Mouse (Mus musculus) cerebellum, adult 8-10 months (tissue): Measurements from ENCODE around the gene Ntsr1.

Experiments used
- DNase-seq: peaks from one replicate; pipeline ENCODE4 v3.0.0; 2022

Gene Ntsr1

DNA sequence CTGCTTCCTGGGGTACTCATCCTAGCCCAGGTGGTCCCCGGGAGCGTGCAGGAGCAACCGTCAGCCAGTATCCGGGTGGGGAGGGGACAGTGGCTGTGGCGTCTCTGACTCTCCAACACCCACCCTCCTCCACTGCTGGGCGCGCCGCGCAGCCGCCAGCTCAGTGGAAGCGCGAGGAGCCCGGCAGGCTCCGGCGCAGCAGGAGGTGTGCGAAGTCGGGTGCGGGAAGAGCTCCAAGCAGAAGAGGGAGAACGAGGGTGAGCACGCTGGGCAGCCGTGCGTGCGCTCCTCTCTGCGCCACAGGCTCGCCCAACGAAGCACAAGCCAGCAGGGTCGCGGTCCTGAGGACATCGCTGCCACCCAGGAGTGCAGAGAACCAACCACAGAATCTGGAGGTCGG, at the start of gene Ntsr1:
Gene Ntsr1 (plus strand): TSS at position 236 of the 400 bp plus-strand sequence.
- no peak for DNase-seq

DNA sequence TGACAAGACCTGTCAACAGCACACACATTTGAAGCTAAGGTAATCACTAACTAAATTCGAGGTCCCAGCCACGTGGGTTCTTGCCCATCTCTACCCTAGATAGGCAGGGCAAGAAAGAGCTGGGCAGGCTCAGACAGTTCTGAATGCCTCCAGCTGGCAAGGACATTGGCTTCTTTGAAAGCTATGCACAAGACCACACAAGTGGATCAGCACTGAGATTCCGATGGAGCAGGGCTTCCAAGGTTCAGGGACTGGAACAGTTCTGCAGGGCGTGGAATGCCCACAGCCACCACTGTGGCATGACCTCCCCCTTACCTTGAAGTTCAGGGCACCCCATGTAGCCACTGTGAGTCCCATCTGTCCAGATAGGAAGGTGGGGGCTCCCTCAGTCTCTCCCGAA, 49.2 kb upstream of the Ntsr1 start:
- no peak for DNase-seq

DNA sequence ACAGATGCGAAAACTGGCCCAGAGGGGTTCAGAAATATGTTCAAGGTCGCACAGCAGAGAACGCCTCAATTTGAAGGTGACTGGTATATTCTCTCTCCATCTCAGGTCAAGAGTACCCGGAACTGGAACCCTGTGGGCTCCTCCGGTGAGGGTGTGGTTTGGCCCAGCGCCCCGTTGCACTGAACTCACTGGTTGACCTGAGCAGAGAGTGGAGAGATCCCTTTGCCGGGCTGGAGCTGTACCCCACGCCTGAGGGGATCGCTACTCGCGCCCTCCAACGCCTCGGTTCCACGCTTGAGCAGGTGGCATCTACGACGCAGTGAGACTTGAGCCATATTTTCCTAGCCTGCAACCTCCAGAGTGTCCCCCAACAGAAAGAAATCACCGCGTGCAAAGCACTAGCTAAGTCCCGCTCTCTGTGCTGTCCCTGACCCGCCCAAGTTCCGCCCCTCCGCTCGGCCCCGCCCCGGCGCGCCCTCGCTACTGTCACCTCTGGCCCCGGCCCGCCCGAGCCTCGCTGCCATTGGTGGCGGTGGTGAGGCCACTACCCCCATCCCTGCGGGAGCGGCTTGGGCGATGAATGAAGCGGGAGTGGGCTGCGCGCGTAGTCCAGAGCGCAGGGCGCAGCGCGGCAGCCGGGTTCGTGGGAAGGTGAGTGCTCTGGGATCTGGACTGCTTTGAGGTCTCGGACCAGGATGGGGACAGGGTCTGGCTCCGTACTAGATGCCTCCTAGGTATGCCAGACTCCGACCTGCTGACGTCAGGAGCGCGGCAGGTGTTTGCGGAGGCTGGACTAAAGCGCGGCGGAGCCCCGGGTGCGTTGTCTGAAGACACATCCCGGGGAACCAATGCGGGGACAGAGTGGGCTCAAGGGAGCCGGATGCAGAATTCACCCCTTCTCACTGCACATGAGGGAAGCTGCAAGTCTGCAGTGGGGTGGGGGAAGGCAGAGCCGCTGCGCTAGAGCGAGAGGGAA, 43.8 kb upstream of the Ntsr1 start, which contains the start of gene Slco4a1:
Gene Slco4a1 (plus strand): TSS at position 523 of the 976 bp plus-strand sequence.
- DNase-seq: peak; percentile 88

DNA sequence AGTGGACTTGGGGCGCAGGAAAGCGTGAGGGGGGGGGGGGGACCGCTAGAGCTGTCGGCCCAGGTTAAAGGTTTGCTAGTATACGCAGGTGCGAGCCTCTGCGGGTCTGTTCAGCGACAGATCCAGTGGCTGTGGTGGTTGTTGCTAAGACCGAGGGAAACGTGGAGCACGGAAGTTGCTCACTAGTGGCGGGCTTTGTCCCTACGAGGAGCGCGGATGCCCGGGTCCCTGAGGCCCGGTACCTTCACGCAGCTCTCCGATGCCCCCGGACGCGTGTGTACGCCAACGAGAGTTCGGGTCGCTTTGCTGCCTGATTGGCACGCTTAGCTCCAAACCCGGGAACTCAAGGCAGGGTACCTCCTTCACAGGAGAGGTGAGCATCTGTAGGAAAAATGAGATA, 43.1 kb upstream of the Ntsr1 start:
- DNase-seq: peak; percentile 25

DNA sequence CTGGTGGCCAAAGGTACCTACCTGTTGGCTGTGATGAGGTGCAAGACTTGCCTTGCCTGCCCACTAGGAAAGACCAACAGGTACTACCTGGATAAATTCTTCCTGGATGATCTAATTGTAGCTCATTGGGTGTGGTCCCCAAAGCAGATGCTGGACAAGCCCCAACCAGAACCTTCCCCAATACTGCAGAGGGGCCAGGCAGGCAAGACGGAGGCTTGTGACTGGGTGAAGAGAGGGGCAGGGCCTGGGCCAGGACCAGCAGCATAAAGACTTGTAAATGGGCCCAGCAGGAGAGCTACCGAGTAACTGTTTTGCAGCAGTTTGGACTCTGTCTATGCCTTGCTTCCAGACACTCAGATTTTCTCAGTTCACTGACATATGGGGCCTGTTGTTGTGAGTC, 42.1 kb upstream of the Ntsr1 start:
- DNase-seq: no peak

DNA sequence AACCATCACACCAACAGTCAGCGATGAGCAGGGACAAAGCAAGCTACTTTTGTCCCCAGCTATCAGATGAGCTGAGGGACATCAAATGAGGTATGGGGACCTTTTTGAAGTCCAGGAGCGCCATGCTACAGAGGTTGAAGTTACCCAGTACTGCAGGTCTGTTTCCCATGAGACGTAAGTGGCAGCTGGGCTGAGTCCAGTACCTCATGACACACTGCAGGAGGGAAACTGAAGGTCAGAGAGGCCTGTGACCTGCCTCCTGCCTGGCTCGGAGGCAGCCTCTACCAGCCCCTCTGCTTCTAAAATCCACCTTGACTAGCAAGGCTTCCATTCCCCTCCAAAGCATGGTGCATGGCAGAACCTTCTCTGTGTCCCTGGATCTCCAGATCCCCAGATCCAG, 40.3 kb upstream of the Ntsr1 start:
- no peak for DNase-seq

DNA sequence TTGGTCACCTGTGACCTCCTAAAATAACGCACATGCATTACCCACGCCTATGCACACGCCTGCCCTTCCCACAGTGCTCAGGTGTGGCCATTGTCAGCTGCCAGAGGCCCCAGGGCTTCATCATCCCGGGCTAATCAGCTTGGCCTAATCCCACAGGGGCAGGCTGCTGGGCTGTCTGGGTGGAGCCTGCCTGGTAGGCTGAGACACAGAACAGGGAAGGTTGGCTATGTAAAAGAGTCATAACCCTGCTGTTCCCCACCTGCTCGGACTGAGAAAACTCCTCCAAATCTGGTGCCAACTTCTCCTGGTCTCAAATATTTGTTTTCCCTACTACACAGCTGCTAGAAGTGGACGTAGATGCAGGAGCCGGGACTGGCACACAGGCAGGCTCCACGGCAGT, 39.0 kb upstream of the Ntsr1 start:
- DNase-seq: no peak

DNA sequence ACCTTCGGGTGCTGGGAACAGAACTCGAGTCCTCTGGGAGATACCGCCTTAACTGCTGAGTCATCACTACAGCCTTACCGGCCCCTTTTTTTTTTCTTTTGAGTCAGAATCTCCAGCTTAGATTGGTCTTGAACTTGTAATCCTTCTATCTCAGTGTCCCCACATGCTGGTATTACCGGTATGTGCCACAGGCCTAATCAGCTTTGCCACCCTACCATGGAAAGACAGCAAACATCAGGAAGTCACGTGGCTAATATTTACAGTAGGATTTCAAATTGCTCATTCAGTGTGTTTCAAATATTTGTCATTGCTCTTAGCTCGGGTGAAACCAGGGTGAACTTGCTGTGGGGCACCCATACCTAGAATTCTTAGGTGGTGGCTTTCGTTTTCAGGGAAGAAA, 37.2 kb upstream of the Ntsr1 start:
- no peak for DNase-seq

DNA sequence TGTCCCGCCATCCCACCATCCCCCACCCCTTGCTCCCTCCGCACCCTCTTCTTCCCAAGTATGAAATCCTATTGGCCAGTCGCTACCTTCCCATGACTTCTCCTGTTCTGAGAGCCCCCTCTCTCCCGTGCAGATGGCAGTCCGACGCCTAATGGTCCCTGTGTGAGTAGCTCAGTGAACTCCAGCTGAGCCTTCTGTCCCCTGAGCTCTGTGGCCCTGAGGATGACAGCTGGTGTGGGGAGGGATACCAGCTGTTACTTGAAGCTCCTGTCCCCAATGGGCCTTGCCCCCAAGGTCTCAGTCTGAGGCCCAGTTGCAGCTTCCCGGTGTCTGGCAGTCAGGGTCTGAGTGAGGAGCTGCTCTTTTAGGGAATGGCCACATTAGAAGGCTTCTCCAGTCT, 33.3 kb upstream of the Ntsr1 start:
- no peak for DNase-seq

DNA sequence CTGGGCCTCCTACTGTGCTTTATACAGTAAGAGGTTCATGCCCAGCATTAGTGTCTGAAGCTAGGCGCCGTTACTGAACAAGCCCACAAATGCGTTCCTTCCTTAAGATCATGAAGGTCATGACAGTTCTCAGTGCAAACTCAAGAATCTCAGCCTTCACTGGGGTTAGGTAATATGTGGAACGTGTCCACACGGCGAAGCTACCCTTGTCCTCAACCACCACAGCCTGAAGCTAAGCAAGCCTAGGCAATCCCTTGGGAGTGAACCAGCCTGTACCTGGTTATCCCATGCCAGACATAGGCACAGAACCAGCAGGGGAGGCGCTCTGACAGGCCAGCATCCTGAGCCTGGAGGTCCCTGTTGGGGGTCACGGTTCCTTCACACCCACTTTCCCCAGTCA, 30.9 kb upstream of the Ntsr1 start:
- no peak for DNase-seq

DNA sequence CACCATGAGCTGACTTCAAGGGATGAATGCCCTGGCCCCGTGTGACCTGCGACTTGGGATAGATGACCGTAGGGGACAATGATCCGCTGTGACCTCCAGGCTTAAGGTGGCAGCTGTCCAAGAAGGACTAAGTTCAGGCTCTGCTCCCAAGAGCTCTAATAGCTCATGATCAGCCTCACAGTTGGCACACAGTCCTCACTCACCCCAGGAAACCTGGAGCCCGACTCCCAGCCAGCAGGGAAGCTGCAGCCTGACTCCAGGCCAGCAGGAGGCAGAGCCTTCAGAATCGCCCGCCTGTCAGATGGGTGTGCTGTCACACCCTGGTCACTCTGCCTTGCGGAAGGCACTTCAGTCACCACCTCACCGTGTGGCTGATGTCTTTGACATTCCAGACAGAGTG, 30.0 kb upstream of the Ntsr1 start:
- DNase-seq: no peak

DNA sequence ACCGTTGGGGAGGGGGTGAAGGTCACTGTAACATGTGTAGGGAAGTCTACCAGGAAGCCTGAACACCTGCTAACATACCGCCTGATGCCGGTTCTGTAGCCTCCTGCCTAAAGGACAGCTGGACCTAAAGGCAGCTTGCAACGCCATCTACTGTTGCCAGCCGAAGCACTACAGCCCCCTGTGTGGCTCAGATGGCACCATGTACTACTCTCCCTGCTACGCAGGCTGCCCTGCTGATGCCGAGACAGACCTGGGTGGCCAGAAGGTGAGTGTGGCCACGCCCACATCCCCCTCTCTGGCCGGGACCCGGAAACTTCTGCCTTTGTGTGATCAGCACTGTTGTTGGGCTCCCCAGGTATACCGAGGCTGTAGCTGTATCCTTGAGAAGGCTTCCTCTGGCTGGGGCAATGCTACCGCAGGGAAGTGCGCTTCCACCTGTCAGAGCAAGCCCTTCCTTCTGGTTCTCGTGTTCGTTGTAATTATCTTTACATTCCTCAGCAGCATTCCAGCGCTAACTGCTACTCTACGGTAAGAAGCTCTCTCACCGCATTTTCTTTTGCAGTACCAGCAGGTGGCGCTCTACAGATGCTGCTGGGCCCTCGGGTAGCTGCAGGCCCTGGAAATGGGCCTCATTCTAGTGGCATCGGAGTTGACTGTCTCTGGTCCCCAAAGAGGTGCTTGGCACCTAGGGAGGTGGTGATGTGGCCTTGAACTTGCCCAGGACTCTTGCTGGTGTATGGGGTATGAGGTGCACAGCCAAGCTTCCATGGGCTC, 27.3 kb upstream of the Ntsr1 start:
- DNase-seq: no peak

DNA sequence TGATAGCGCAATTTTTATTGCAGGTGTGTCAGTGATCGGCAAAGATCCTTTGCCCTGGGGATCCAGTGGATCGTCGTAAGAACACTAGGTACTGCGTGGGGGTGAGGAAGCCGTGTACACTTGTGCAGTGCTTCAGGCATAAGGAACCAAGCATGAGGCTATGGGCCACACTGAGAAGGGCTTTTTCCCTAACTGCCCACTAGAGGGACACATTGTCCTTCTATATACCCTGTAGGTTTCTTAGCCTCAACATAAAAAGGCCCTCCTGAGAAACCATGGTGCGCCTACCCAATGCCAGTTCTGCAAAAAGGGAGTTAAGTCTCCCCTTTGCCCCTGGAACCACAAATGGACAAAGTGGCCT, 26.7 kb upstream of the Ntsr1 start:
- DNase-seq: peak; percentile 13

DNA sequence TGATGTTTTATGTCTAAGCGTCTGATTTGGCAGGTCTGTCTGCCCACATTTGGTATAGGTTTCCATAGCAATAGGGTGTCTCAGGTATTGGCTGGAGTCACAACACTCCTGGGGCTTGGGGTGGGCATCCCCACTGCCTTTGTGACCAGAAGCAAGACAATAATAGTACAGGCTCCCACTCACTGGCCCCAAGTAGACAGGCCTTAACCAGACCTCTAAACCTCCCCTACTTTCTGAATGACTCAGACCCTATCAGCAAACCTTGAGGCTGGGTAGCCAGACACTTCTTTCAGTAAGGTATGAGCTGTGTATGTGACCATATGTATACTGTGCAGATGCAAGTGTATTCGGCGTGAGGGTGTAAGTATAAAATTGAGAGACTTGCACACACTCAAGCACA, 24.9 kb upstream of the Ntsr1 start:
- no peak for DNase-seq

DNA sequence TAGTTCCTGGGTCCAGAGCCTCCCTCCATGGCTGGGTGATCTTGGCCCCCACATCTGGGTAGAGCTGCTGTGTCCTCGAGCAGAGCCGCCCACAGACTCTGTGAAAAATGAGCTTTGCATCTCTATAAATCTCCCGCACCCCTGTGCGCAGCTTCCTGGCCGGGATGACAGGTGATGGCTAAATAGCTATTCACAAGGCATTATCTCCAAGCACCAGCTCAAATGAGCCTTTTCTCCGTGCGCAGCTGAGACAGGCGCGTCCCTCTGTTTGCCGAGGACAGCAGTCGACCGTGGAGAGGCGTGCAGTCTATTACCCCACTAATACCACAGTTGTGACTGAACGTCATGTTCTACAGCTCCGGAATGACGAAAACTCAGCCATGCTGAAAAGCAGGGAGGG, 17.5 kb upstream of the Ntsr1 start:
- no peak for DNase-seq

DNA sequence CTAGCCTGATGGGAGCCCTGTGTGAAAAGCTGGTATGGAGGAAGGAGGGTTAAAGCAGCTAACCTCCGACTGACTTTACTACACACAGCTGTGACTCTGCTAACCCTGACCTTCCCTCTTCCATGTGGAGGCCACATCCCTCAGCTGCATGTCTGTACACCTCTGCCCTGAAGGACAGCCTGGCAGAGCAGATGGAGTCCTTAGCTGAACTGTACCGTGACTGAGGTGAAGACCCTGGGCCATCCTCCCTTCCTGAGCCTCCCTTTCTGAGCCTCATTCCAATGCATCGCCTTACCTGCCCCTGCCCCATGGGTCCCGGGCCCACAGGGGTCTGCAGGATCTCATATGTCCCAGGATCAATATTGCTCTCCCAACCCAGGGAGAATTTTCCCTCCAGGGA, 14.9 kb upstream of the Ntsr1 start:
- no peak for DNase-seq

DNA sequence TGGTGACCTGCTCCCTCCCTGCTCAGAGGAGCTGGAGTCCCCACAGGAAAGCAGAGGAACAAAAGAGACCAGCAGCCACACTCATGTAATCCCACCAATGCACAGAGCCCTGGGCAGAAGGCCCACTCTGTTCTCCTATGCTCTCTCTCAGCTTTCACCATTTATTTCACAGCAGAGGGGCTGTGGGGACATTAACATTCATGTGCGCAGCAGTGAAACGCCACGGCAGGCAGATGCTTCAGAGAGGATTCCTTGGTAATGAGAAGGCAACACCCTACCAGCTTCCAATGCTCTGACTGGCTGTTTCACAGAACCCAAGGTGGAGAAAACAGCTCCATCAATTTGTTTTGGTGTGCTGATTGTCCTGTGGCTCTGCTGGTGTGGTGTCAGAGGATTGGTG, 14.5 kb upstream of the Ntsr1 start:
- DNase-seq: no peak

DNA sequence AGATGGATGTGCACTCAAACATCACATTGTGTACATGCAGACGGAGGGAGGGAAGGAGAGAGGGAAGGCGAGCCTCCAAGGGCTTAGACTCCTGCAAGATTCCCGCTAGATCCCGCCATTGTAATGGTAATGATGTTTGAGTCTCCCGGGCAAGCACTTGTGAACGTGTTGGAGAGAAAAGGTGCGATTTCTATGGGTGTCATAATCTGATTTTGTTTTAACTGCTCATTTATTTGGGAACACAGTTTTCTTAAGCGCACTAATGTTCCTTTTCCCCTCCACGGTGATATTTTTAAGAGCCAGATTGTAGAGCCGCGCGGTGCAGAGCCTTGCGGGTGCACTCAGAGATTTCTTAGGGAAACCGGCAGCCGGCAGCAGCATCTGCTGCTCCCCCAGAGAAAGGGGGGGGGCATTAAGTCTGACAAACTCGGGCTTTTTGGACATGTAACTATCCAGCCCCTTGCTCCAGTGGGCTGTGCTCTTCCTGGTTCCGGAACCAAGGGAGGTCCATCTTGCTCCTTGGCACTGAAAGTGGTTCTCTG, 11.5 kb upstream of the Ntsr1 start:
- no peak for DNase-seq

DNA sequence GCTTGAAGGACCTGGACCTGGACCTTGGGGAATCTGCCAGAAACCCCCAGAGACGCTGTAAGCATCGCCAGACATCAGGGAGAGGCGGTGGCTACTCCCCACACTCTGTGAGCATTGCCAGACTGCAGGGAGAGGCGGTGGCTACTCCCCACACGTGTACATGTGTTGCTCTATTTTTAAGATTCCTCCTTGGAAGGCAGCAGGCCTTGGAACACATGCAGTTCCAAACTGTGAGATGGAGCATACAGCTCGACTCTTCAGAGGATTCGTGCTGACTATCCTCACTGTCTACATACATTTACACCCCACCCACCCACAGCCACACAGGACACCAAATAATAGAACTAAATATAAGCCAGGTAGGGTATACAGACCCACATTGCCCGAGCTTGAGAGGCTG, 3.9 kb upstream of the Ntsr1 start:
- no peak for DNase-seq

DNA sequence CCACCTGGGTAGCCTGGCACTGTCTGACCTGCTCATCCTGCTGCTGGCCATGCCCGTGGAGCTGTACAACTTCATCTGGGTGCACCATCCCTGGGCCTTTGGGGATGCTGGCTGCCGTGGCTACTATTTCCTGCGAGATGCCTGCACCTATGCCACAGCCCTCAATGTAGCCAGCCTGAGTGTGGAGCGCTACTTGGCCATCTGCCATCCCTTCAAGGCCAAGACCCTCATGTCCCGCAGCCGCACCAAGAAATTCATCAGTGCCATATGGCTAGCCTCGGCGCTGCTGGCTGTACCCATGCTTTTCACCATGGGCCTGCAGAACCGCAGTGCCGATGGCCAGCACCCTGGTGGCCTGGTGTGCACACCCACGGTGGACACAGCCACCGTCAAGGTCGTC, 950 bp downstream of the Ntsr1 start:
- DNase-seq: no peak

DNA sequence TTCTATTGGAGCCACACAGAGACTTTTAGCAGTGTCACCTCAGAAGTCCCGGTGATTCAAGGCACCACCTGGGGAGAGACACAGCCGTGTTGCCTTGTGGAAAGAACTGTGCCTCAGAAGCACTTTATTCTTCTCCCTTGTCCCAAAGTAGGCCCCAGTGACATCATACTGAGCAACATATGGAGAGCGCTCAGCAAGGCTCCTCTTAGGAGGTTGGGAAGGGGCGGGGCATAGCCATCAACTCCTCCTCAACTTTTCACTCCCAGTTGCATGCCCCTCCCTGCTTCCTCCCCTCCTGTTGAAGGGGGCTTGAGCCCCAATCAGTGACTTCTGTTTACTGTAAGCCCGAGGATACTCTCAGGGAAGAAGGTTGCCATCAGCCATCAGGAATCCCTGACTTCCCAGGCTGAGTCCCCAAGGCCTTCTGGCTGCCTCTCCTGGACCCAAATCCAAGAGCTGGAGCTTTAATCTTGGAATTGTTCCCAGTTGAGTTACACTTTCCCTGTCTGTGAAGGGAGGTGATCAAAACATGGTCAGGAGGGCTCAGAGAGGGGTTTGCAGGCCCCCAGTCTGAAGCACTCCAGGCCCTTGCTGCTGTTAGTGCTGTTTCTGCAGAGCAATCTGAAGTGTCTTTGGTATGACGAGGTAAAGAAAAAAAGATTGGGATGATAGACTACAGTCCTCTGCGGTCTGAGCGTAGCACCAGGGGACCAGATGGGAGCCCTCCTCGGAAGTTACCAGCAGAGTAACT, 1.6 kb downstream of the Ntsr1 start:
- DNase-seq: no peak

DNA sequence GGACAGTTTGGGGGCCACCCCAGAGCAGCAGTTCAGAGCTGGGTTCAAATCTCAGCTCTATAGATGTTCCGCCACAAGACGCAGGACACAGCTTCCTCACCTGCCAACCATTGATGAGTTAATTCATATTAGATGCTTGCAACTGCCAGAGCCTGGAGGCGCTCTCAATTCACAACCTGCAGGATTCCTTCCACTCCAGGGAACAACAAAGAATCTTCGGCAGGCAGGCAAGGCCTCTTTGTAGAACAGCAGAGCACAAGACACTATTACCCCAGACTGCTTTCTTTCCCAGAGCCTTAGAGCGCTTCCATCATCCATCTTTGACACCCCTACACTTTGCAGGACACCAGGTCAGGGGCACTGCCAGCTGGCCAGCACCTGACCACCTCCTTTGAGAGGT, 6.5 kb downstream of the Ntsr1 start:
- DNase-seq: no peak

DNA sequence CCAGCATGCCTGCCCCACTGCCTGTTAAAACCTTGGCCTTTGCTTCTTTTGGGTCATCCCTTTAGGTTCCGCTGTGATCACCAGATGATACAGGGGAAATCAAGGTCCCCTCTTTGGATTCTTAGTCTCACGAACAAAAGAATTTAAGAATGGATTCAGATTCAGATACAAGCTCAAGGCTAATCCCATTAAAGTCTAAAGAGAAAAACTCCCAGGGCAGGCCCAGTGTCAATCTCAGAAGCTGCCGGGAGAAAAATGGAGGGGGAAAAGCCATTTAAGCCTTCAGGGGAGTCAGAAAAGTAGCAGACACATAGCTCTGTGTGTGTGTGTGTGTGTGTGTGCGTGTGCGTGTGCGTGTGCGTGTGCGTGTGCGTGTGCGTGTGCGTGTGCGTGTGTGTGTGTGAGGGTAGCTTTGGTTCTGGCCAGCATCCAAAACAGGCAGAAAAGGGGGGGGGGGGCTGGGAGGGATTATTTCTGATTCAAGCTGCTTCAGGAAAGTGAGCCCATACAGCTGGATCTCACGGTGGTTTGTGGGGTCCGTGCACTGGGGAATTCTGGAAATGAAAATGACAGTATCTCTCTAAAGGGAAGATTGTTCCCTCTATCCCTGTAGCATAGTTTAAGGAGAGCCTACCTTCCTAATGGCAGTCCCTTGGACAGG, 8.8 kb downstream of the Ntsr1 start:
- no peak for DNase-seq
